Mouse (Mus musculus) liver, embryonic 12.5 days (tissue): ENCODE results near the gene Abracl. TPM values are rescaled to one million over a fixed set of nuclear protein-coding genes. Genes with fewer than 3 reads are reported as not detected.

Source experiments
- ATAC-seq: fragments of 200-750 bp; cut with Nextera tagmentation; 2 replicates; pipeline ENCODE4 v1.8.0; 2017; ENCODE audit warnings: moderate number of reproducible peaks, mild to moderate bottlenecking, moderate library complexity
- H3K27ac ChIP-seq: fragments of 300-500 bp; sonication (generic); 2 replicates; pipeline ENCODE4 v1.5.1; 2016; ENCODE audit warnings: mild to moderate bottlenecking
- H3K27me3 ChIP-seq: fragments of 300-500 bp; sonication (generic); replicated peaks from 2 replicates; pipeline ENCODE4 v1.6.1; 2016; ENCODE audit warnings: mild to moderate bottlenecking, moderate library complexity
- H3K36me3 ChIP-seq: fragments of 300-500 bp; sonication (generic); 2 replicates; pipeline ENCODE4 v1.6.1; 2016; ENCODE audit warnings: mild to moderate bottlenecking, moderate library complexity
- H3K4me1 ChIP-seq: fragments of 300-500 bp; sonication (generic); 2 replicates; pipeline ENCODE4 v1.6.1; 2016
- H3K4me2 ChIP-seq: fragments of 300-500 bp; sonication (generic); 2 replicates; pipeline ENCODE4 v1.6.1; 2016; ENCODE audit warnings: mild to moderate bottlenecking, moderate library complexity
- H3K4me3 ChIP-seq: fragments of 300-500 bp; sonication (generic); 2 replicates; pipeline ENCODE4 v1.5.1; 2016; ENCODE audit warnings: mild to moderate bottlenecking, moderate library complexity
- H3K9ac ChIP-seq: fragments of 300-500 bp; sonication (generic); 2 replicates; pipeline ENCODE4 v1.6.1; 2016; ENCODE audit warnings: mild to moderate bottlenecking, moderate library complexity
- H3K9me3 ChIP-seq: fragments of 300-500 bp; sonication (generic); replicated peaks from 2 replicates; pipeline ENCODE4 v1.6.1; 2016; ENCODE audit warnings: mild to moderate bottlenecking, moderate library complexity
- WGBS: fragments of 180-500 bp; shearing (Covaris S2); methylation state at CpG from one replicate; pipeline ENCODE4 v1.1.7; 2016; ENCODE audit not compliant: insufficient replicate concordance; 5-methylcytosine and 5-hydroxymethylcytosine counted together
- polyA plus RNA-seq: library from polyadenylated mRNA; unstranded; fragments of >200 nt; fragmentation: Nextera tagmentation; extraction: Ambion mirVana; gene quantifications from 2 replicates; pipeline ENCODE4 v1.2.1, GENCODE M21; 2016

Abracl gene
- polyA plus RNA-seq: 77.1 and 78.9 TPM in 2 replicates

- Histone ChIP-seq H3K27ac (peak within 1 kb of the TSS; percentile 86), H3K4me1 (peaks cover 15% of the 10 kb centered on the region), H3K9me3 (no peaks in the 10 kb centered on the region), H3K9ac (peak within 1 kb of the TSS; percentile 84), H3K36me3 (peaks cover 5% of the 10 kb centered on the region; the same call in 1 of the 2 replicates), H3K4me3 (peak within 1 kb of the TSS; percentile 77), H3K27me3 (no peaks in the 10 kb centered on the region), H3K4me2 (peak within 1 kb of the TSS; percentile 91)
- ATAC-seq: peak; percentile 90
- under 1% methylated on average over 37 of the region's 37 CpGs for WGBS
Measured at GRCm38 (mm10) chr10:18022741-18023347, at the start of gene Abracl. Gene Abracl (minus strand): TSS chr10:18023288.

- H3K4me1 ChIP-seq: peaks cover 37% of the 10 kb centered on the region
- no peak overlapping the region for H3K4me3 ChIP-seq
- no peak for ATAC-seq
- H3K27me3 ChIP-seq: no peaks in the 10 kb centered on the region
- H3K4me2 ChIP-seq: no peak overlapping the region
- H3K36me3 ChIP-seq: no peaks in the 10 kb centered on the region
- H3K27ac ChIP-seq: no peak overlapping the region
- no peak overlapping the region for H3K9ac ChIP-seq
- no peaks in the 10 kb centered on the region for H3K9me3 ChIP-seq
- 73% methylated on average over 3 of the region's 3 CpGs for WGBS
Measured at GRCm38 (mm10) chr10:18072871-18073270, 49.8 kb upstream of the Abracl start.

- ATAC-seq: no peak
- 44% methylated on average over 2 of the region's 2 CpGs for WGBS
- Histone ChIP-seq H3K4me2 (no peak overlapping the region), H3K36me3 (no peaks in the 10 kb centered on the region), H3K4me3 (no peak overlapping the region), H3K9ac (no peak overlapping the region), H3K4me1 (peaks cover 55% of the 10 kb centered on the region), H3K9me3 (no peaks in the 10 kb centered on the region), H3K27me3 (no peaks in the 10 kb centered on the region), H3K27ac (no peak overlapping the region)
Measured at GRCm38 (mm10) chr10:18070616-18071015, 47.5 kb upstream of the Abracl start.

- peaks cover 56% of the 10 kb centered on the region for H3K4me1 ChIP-seq
- no peak overlapping the region for H3K27ac ChIP-seq
- no peak overlapping the region for H3K9ac ChIP-seq
- H3K27me3 ChIP-seq: no peaks in the 10 kb centered on the region
- ATAC-seq: no peak
- H3K4me3 ChIP-seq: no peak overlapping the region
- H3K9me3 ChIP-seq: no peaks in the 10 kb centered on the region
- H3K36me3 ChIP-seq: no peaks in the 10 kb centered on the region
- 58% methylated on average over 3 of the region's 3 CpGs for WGBS
- no peak overlapping the region for H3K4me2 ChIP-seq
Measured at GRCm38 (mm10) chr10:18070144-18070543, 47.1 kb upstream of the Abracl start.

GRCm38 (mm10) chr10:18069576-18069975 is 46.5 kb upstream of the Abracl start:
- Histone ChIP-seq H3K4me1 (peaks cover 56% of the 10 kb centered on the region), H3K9ac (no peak overlapping the region), H3K27ac (no peak overlapping the region), H3K4me3 (no peak overlapping the region), H3K4me2 (no peak overlapping the region), H3K36me3 (no peaks in the 10 kb centered on the region), H3K9me3 (no peaks in the 10 kb centered on the region), H3K27me3 (no peaks in the 10 kb centered on the region)
- 71% methylated on average over 2 of the region's 2 CpGs for WGBS
- ATAC-seq: no peak

- Histone ChIP-seq H3K4me3 (no peak overlapping the region), H3K9me3 (no peaks in the 10 kb centered on the region), H3K36me3 (no peaks in the 10 kb centered on the region), H3K4me1 (peaks cover 56% of the 10 kb centered on the region), H3K27ac (no peak overlapping the region), H3K27me3 (no peaks in the 10 kb centered on the region), H3K4me2 (no peak overlapping the region), H3K9ac (no peak overlapping the region)
- 63% methylated on average over 2 of the region's 2 CpGs for WGBS
- no peak for ATAC-seq
Measured at GRCm38 (mm10) chr10:18068880-18069279, 45.8 kb upstream of the Abracl start.

- 66% methylated on average over 10 of the region's 10 CpGs for WGBS
- peaks cover 53% of the 10 kb centered on the region for H3K4me1 ChIP-seq
- no peaks in the 10 kb centered on the region for H3K9me3 ChIP-seq
- H3K4me2 ChIP-seq: no peak overlapping the region
- ATAC-seq: no peak
- H3K4me3 ChIP-seq: no peak overlapping the region
- no peaks in the 10 kb centered on the region for H3K27me3 ChIP-seq
- H3K36me3 ChIP-seq: no peaks in the 10 kb centered on the region
- H3K27ac ChIP-seq: no peak overlapping the region
- no peak overlapping the region for H3K9ac ChIP-seq
Measured at GRCm38 (mm10) chr10:18067761-18068446, 44.8 kb upstream of the Abracl start.

GRCm38 (mm10) chr10:18066031-18066439 is 42.9 kb upstream of the Abracl start:
- peaks cover 51% of the 10 kb centered on the region for H3K4me1 ChIP-seq
- WGBS: 76% methylated on average over 10 of the region's 10 CpGs

GRCm38 (mm10) chr10:18064606-18065228 is 41.6 kb upstream of the Abracl start:
- WGBS: 80% methylated on average over 7 of the region's 7 CpGs
- H3K4me2 ChIP-seq: no peak overlapping the region
- H3K9ac ChIP-seq: no peak overlapping the region
- H3K9me3 ChIP-seq: no peaks in the 10 kb centered on the region
- H3K4me3 ChIP-seq: no peak overlapping the region
- no peak for ATAC-seq
- no peaks in the 10 kb centered on the region for H3K36me3 ChIP-seq
- H3K4me1 ChIP-seq: peaks cover 46% of the 10 kb centered on the region
- H3K27ac ChIP-seq: no peak overlapping the region
- no peaks in the 10 kb centered on the region for H3K27me3 ChIP-seq

More at GRCm38 (mm10) chr10:18066031-18066439, 42.9 kb upstream of the Abracl start:
- Histone ChIP-seq H3K4me3 (no peak overlapping the region), H3K27me3 (no peaks in the 10 kb centered on the region), H3K9me3 (no peaks in the 10 kb centered on the region), H3K27ac (no peak overlapping the region), H3K36me3 (no peaks in the 10 kb centered on the region), H3K4me2 (no peak overlapping the region), H3K9ac (no peak overlapping the region)
- ATAC-seq: no peak

GRCm38 (mm10) chr10:18061533-18061932 is 38.4 kb upstream of the Abracl start:
- H3K4me3 ChIP-seq: no peak overlapping the region
- H3K36me3 ChIP-seq: no peaks in the 10 kb centered on the region
- H3K4me1 ChIP-seq: peaks cover 47% of the 10 kb centered on the region
- H3K9ac ChIP-seq: no peak overlapping the region
- ATAC-seq: no peak
- H3K27me3 ChIP-seq: no peaks in the 10 kb centered on the region
- no peaks in the 10 kb centered on the region for H3K9me3 ChIP-seq
- H3K27ac ChIP-seq: no peak overlapping the region
- no peak overlapping the region for H3K4me2 ChIP-seq
- WGBS: 73% methylated on average over 4 of the region's 4 CpGs

- Histone ChIP-seq H3K4me1 (peaks cover 46% of the 10 kb centered on the region), H3K27me3 (no peaks in the 10 kb centered on the region), H3K4me3 (no peak overlapping the region), H3K27ac (no peak overlapping the region), H3K9ac (no peak overlapping the region), H3K4me2 (no peak overlapping the region), H3K9me3 (no peaks in the 10 kb centered on the region), H3K36me3 (no peaks in the 10 kb centered on the region)
- ATAC-seq: no peak
- 71% methylated on average over 2 of the region's 2 CpGs for WGBS
Measured at GRCm38 (mm10) chr10:18060778-18061177, 37.7 kb upstream of the Abracl start.

- no peak overlapping the region for H3K27ac ChIP-seq
- 70% methylated on average over 13 of the region's 13 CpGs for WGBS
- H3K36me3 ChIP-seq: no peaks in the 10 kb centered on the region
- H3K4me2 ChIP-seq: no peak overlapping the region
- peaks cover 46% of the 10 kb centered on the region for H3K4me1 ChIP-seq
- H3K9me3 ChIP-seq: no peaks in the 10 kb centered on the region
- no peak overlapping the region for H3K9ac ChIP-seq
- no peaks in the 10 kb centered on the region for H3K27me3 ChIP-seq
- H3K4me3 ChIP-seq: no peak overlapping the region
- no peak for ATAC-seq
Measured at GRCm38 (mm10) chr10:18059807-18060206, 36.7 kb upstream of the Abracl start.
